Mouse (Mus musculus) neural tube, embryonic 13.5 days (tissue): Measurements from ENCODE around the gene Pitpnm3. TPM values are rescaled to one million over a fixed set of nuclear protein-coding genes. Genes with fewer than 3 reads are reported as not detected.

Experiments
- ATAC-seq: fragments of 200-750 bp; cut with Nextera tagmentation; 2 replicates; pipeline ENCODE4 v1.8.0; 2017; ENCODE audit warnings: low read depth, mild to moderate bottlenecking, moderate TSS enrichment, moderate library complexity
- H3K27ac ChIP-seq: fragments of 300-500 bp; sonication (generic); replicated peaks from 2 replicates; pipeline ENCODE4 v1.5.1; 2015; ENCODE audit warnings: moderate library complexity, mild to moderate bottlenecking, inconsistent platforms
- H3K27me3 ChIP-seq: fragments of 300-500 bp; sonication (generic); 2 replicates; pipeline ENCODE4 v1.6.1; 2015; ENCODE audit warnings: mild to moderate bottlenecking, inconsistent platforms
- H3K36me3 ChIP-seq: fragments of 300-500 bp; sonication (generic); 2 replicates; pipeline ENCODE4 v1.6.1; 2015; ENCODE audit warnings: mild to moderate bottlenecking, inconsistent platforms
- H3K4me1 ChIP-seq: fragments of 300-500 bp; sonication (generic); replicated peaks from 2 replicates; pipeline ENCODE4 v1.6.1; 2015; ENCODE audit warnings: inconsistent platforms
- H3K4me2 ChIP-seq: fragments of 300-500 bp; sonication (generic); 2 replicates; pipeline ENCODE4 v1.6.1; 2015; ENCODE audit warnings: inconsistent platforms, mild to moderate bottlenecking, moderate library complexity
- H3K4me3 ChIP-seq: fragments of 300-500 bp; sonication (generic); 2 replicates; pipeline ENCODE4 v1.5.1; 2015; ENCODE audit warnings: mild to moderate bottlenecking, inconsistent platforms
- H3K9ac ChIP-seq: fragments of 300-500 bp; sonication (generic); 2 replicates; pipeline ENCODE4 v1.6.1; 2015; ENCODE audit warnings: moderate library complexity, mild to moderate bottlenecking, inconsistent platforms
- H3K9me3 ChIP-seq: fragments of 300-500 bp; sonication (generic); 2 replicates; pipeline ENCODE4 v1.6.1; 2016; ENCODE audit warnings: inconsistent platforms
- WGBS: fragments of 180-500 bp; shearing (Covaris S2); methylation state at CpG from one replicate; pipeline ENCODE4 v1.1.7; 2015; 5-methylcytosine and 5-hydroxymethylcytosine counted together
- polyA plus RNA-seq: library from polyadenylated mRNA; unstranded; fragments of >200 nt; fragmentation: Nextera tagmentation; extraction: Ambion mirVana; gene quantifications from 2 replicates; pipeline ENCODE4 v1.2.1, GENCODE M21; 2015

The Pitpnm3 gene
- polyA plus RNA-seq, 1 experiment from 2014 or later: 1.8 TPM

- 31% methylated on average over 5 of the region's 5 CpGs for WGBS
- ATAC-seq: peak; percentile 59; the same call in 1 of the 2 replicates
Observed at GRCm38 (mm10) chr11:72024193-72024781, 111.3 kb downstream of the Pitpnm3 start.

DNA sequence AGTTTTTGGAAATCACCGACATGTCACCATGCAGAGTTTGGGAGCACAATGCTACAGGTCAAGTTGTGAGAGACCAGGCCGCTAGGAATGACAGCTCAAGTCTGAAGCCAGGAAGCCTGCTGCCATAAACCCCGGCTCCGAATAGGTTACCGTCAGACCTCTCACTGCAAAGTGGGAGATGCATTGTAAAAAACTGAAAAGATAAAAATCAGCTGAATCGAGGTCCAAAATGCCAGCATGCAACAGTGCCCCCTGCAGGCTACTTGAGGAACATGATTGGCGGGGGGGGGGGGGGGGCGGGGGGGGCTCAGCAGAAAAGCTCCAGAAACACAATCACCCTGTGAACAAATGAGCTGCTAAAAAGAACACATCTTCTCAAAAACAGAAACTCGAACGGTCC is 112.0 kb downstream of the Pitpnm3 start:
- H3K4me2 ChIP-seq: no peak overlapping the region
- H3K9me3 ChIP-seq: no peaks in the 10 kb centered on the region
- H3K27me3 ChIP-seq: 0 out of 2 replicates have a peak, but pooled peaks cover 3% of the 10 kb centered on the region
- no peak overlapping the region for H3K27ac ChIP-seq
- 30% methylated on average over 10 of the region's 10 CpGs for WGBS
- H3K9ac ChIP-seq: no peak overlapping the region
- no peak overlapping the region for H3K4me3 ChIP-seq
- H3K36me3 ChIP-seq: no peaks in the 10 kb centered on the region
- ATAC-seq: no peak
- H3K4me1 ChIP-seq: peaks cover 16% of the 10 kb centered on the region

More at GRCm38 (mm10) chr11:72024193-72024781, 111.3 kb downstream of the Pitpnm3 start:
- peaks cover 19% of the 10 kb centered on the region for H3K4me1 ChIP-seq
- H3K27me3 ChIP-seq: 0 out of 2 replicates have a peak, but pooled peaks cover 3% of the 10 kb centered on the region
- no peak overlapping the region for H3K9ac ChIP-seq
- no peak overlapping the region for H3K27ac ChIP-seq
- no peak overlapping the region for H3K4me2 ChIP-seq
- H3K36me3 ChIP-seq: no peaks in the 10 kb centered on the region
- no peaks in the 10 kb centered on the region for H3K9me3 ChIP-seq
- no peak overlapping the region for H3K4me3 ChIP-seq

DNA sequence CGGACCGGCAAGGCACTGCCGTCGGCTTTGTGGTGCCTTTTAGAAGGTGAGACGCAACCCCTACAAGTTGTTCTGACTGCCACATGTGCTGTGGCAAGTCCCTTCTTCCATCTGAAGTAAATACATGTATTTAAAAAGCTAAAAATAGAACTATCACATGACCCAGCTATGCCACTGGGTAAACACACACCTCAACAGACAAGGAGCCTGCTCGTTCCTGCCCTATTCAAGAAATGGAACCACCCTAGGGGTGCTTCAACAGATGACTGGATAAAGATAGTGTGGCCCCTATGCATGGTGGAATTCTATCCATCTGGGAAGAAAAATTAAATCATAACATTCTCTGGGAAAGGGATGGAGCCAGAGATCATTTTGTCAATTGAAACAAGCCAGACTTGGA is 112.8 kb downstream of the Pitpnm3 start:
- 86% methylated on average over 6 of the region's 6 CpGs for WGBS
- Histone ChIP-seq H3K4me2 (no peak overlapping the region), H3K27me3 (0 out of 2 replicates have a peak, but pooled peaks cover under 1% of the 10 kb centered on the region), H3K4me3 (no peak overlapping the region), H3K9me3 (no peaks in the 10 kb centered on the region), H3K9ac (no peak overlapping the region), H3K27ac (no peak overlapping the region), H3K36me3 (no peaks in the 10 kb centered on the region), H3K4me1 (peaks cover 19% of the 10 kb centered on the region)
- no peak for ATAC-seq

DNA sequence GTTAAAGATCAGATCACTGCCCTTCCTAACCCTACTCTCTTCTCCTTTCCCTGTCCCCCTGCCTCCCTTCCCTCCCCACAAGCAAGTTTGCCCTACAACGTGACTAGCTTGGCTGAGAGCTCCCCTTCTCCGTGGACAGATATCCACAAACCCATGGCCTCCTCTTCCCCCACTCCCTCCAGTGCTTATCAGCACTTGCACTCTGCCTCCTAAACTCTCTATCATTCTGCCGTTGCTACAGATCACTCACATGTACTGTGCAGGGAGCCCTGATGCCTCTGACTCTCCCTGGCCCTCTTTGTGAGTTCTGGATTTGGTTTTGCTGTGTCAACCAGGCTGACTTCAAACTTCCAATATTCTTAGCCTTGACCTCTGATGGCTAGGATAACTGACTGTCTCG is 114.6 kb downstream of the Pitpnm3 start:
- Histone ChIP-seq H3K9me3 (no peaks in the 10 kb centered on the region), H3K36me3 (no peaks in the 10 kb centered on the region), H3K4me1 (peaks cover 24% of the 10 kb centered on the region), H3K27ac (no peak overlapping the region), H3K4me3 (no peak overlapping the region), H3K4me2 (no peak overlapping the region), H3K27me3 (no peaks in the 10 kb centered on the region), H3K9ac (no peak overlapping the region)
- WGBS: 85% methylated on average over 4 of the region's 4 CpGs
- no peak for ATAC-seq

DNA sequence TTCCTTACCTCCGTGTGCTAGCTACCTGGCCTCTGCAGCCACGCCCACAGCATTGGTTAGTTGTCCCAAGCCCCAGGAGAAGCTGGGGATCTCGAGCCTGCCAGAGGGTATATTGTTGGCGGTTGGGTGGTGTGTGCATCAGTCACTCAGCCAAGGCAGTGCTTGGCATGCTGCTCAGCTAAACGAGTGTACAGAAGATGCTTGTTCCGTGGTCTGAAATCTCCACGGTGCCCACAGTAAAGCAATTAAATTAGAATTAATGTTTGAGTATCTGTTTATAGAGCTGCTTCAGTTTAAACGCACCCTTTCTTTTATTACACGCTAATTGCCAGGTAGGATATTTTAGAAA is 118.4 kb downstream of the Pitpnm3 start:
- Histone ChIP-seq H3K9ac (no peak overlapping the region), H3K36me3 (no peaks in the 10 kb centered on the region), H3K9me3 (no peaks in the 10 kb centered on the region), H3K27me3 (no peaks in the 10 kb centered on the region), H3K4me1 (peaks cover 16% of the 10 kb centered on the region), H3K4me3 (no peak overlapping the region), H3K27ac (no peak overlapping the region), H3K4me2 (no peak overlapping the region)
- no peak for ATAC-seq
- WGBS: 55% methylated on average over 9 of the region's 9 CpGs

- H3K4me1 ChIP-seq: peaks cover 22% of the 10 kb centered on the region
- WGBS: 80% methylated on average over 13 of the region's 13 CpGs
- H3K4me3 ChIP-seq: no peak overlapping the region
- no peaks in the 10 kb centered on the region for H3K27me3 ChIP-seq
- H3K9ac ChIP-seq: no peak overlapping the region
- H3K36me3 ChIP-seq: no peaks in the 10 kb centered on the region
- no peak overlapping the region for H3K27ac ChIP-seq
- no peak for ATAC-seq
- H3K4me2 ChIP-seq: no peak overlapping the region
- H3K9me3 ChIP-seq: no peaks in the 10 kb centered on the region
Observed at GRCm38 (mm10) chr11:72016518-72017252, 118.9 kb downstream of the Pitpnm3 start.

DNA sequence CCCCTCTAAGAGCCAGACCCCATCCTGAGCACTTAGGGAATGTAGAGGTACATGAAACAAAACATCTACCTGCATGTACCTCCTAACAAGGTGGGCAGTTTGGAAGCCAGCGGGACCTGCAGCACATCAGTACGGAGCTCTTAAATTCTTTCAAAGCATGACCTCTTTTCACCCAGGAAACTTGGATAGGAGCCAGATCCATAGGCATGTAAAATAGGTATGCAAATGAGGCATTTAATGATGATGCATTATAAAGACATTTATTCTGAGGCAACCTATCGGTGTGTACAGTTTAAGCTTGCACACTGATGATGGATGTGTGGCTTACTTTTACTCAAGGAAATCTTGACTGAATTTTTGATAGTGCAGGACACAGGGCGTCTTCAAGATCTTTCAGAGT is 120.9 kb downstream of the Pitpnm3 start:
- H3K9me3 ChIP-seq: no peaks in the 10 kb centered on the region
- 47% methylated on average over 4 of the region's 4 CpGs for WGBS
- no peak overlapping the region for H3K9ac ChIP-seq
- H3K27ac ChIP-seq: no peak overlapping the region
- no peak overlapping the region for H3K4me2 ChIP-seq
- no peak overlapping the region for H3K4me3 ChIP-seq
- H3K27me3 ChIP-seq: no peaks in the 10 kb centered on the region
- H3K36me3 ChIP-seq: no peaks in the 10 kb centered on the region
- peaks cover 42% of the 10 kb centered on the region for H3K4me1 ChIP-seq
- no peak for ATAC-seq

- H3K4me2 ChIP-seq: no peak overlapping the region
- H3K4me1 ChIP-seq: peaks cover 45% of the 10 kb centered on the region
- peak overlapping the region; percentile 65 for H3K27ac ChIP-seq
- ATAC-seq: no peak
- H3K36me3 ChIP-seq: no peaks in the 10 kb centered on the region
- no peak overlapping the region for H3K9ac ChIP-seq
- H3K4me3 ChIP-seq: no peak overlapping the region
- 56% methylated on average over 1 of the region's 1 CpGs for WGBS
- no peaks in the 10 kb centered on the region for H3K9me3 ChIP-seq
- H3K27me3 ChIP-seq: no peaks in the 10 kb centered on the region
Observed at GRCm38 (mm10) chr11:72011955-72012354, 123.6 kb downstream of the Pitpnm3 start.

GRCm38 (mm10) chr11:72010940-72011722 is 124.4 kb downstream of the Pitpnm3 start:
- Histone ChIP-seq H3K4me3 (no peak overlapping the region), H3K9ac (no peak overlapping the region; the same call in 1 of the 2 replicates), H3K36me3 (no peaks in the 10 kb centered on the region), H3K27me3 (no peaks in the 10 kb centered on the region), H3K4me2 (no peak overlapping the region; the same call in 1 of the 2 replicates), H3K4me1 (peaks cover 42% of the 10 kb centered on the region), H3K9me3 (no peaks in the 10 kb centered on the region), H3K27ac (peak overlapping the region; percentile 65)
- ATAC-seq: peak; percentile 33; the same call in 1 of the 2 replicates
- 62% methylated on average over 9 of the region's 9 CpGs for WGBS

DNA sequence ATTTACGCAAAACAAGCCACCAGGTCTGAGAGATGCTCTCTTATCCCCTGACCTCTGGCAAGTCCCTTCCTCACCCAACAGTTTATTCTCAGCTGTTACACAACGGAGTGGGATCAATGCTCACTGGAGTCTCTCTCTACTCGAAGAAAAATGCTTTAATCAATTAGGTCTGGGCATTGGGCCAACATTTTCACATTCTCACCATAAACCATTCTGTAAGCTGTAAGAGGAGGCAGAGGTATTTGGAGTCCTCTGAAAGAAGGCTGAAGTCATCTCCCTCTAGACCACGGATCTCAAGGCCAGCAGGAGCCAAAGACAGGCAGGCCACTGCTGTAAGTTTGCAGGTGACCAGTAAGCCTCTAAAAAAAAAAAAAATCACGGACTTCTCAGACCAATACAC is 125.2 kb downstream of the Pitpnm3 start:
- peak; percentile 37; the same call in 1 of the 2 replicates for ATAC-seq
- Histone ChIP-seq H3K27ac (peak overlapping the region; percentile 65), H3K4me2 (no peak overlapping the region), H3K9me3 (no peaks in the 10 kb centered on the region), H3K27me3 (no peaks in the 10 kb centered on the region), H3K36me3 (no peaks in the 10 kb centered on the region), H3K4me3 (no peak overlapping the region), H3K4me1 (peaks cover 42% of the 10 kb centered on the region), H3K9ac (no peak overlapping the region)
- WGBS: 36% methylated on average over 5 of the region's 5 CpGs

- no peak overlapping the region for H3K4me2 ChIP-seq
- H3K36me3 ChIP-seq: no peaks in the 10 kb centered on the region
Observed at GRCm38 (mm10) chr11:72005547-72005946, 130.0 kb downstream of the Pitpnm3 start.

GRCm38 (mm10) chr11:72003171-72003570 is 132.4 kb downstream of the Pitpnm3 start:
- ATAC-seq: no peak
- Histone ChIP-seq H3K9ac (no peak overlapping the region), H3K27ac (no peak overlapping the region), H3K27me3 (no peaks in the 10 kb centered on the region), H3K4me3 (no peak overlapping the region), H3K4me2 (no peak overlapping the region), H3K9me3 (no peaks in the 10 kb centered on the region), H3K36me3 (no peaks in the 10 kb centered on the region), H3K4me1 (peaks cover 17% of the 10 kb centered on the region)
- WGBS: 29% methylated on average over 9 of the region's 9 CpGs

More at GRCm38 (mm10) chr11:72005547-72005946, 130.0 kb downstream of the Pitpnm3 start:
- ATAC-seq: no peak
- H3K9me3 ChIP-seq: no peaks in the 10 kb centered on the region
- H3K27ac ChIP-seq: no peak overlapping the region
- 89% methylated on average over 6 of the region's 6 CpGs for WGBS
- H3K4me3 ChIP-seq: no peak overlapping the region
- no peak overlapping the region for H3K9ac ChIP-seq
- peaks cover 33% of the 10 kb centered on the region for H3K4me1 ChIP-seq
- H3K27me3 ChIP-seq: no peaks in the 10 kb centered on the region
